Mouse (Mus musculus): ENCODE results near the gene Rtn4rl1.
"Not testable (repeated sequence)": the region's sequence is repeated elsewhere in the genome, so short reads cannot be mapped to it uniquely, and the experiment has no call there.

- TF ChIP-seq CTCF, EP300 (IDR thresholded peaks at IDR 0.05; ENCODE audit: low read depth): not testable (repeated sequence)
These were observed 102.0 kb downstream of the Rtn4rl1 start for GRCm38 (mm10) chr11:75295534-75295933.

All from liver, postnatal 0 days (tissue).